Mouse (Mus musculus) layer of hippocampus, adult 9-11 months (tissue): ENCODE data around the gene Rpl10-ps3.

Source experiments
- DNase-seq: peaks from one replicate; pipeline ENCODE4 v3.0.0; 2022

Gene Rpl10-ps3

GRCm38 (mm10) chr9:50344868-50345267, at the start of gene Rpl10-ps3:
Gene Rpl10-ps3, minus strand, starts transcription at chr9:50344968.
- DNase-seq: no peak

- DNase-seq: no peak
Observed at GRCm38 (mm10) chr9:50375598-50375997, 30.8 kb upstream of the Rpl10-ps3 start.

- peak; percentile 82 for DNase-seq
Observed at GRCm38 (mm10) chr9:50374666-50375065, 29.9 kb upstream of the Rpl10-ps3 start.

GRCm38 (mm10) chr9:50368551-50369297, 24.0 kb upstream of the Rpl10-ps3 start:
- no peak for DNase-seq

GRCm38 (mm10) chr9:50365059-50365780, 20.5 kb upstream of the Rpl10-ps3 start:
- DNase-seq: no peak

- DNase-seq: no peak
Observed at GRCm38 (mm10) chr9:50363962-50364361, 19.2 kb upstream of the Rpl10-ps3 start.

GRCm38 (mm10) chr9:50363259-50363658, 18.5 kb upstream of the Rpl10-ps3 start:
- DNase-seq: no peak

GRCm38 (mm10) chr9:50362556-50362955, 17.8 kb upstream of the Rpl10-ps3 start:
- DNase-seq: no peak

- DNase-seq: no peak
Observed at GRCm38 (mm10) chr9:50360370-50360769, 15.6 kb upstream of the Rpl10-ps3 start.

- DNase-seq: no peak
Observed at GRCm38 (mm10) chr9:50357331-50357730, 12.6 kb upstream of the Rpl10-ps3 start.

- no peak for DNase-seq
Observed at GRCm38 (mm10) chr9:50351746-50352145, 7.0 kb upstream of the Rpl10-ps3 start.

GRCm38 (mm10) chr9:50350571-50350970, 5.8 kb upstream of the Rpl10-ps3 start:
- no peak for DNase-seq

- no peak for DNase-seq
Observed at GRCm38 (mm10) chr9:50349156-50349555, 4.4 kb upstream of the Rpl10-ps3 start.

- no peak for DNase-seq
Observed at GRCm38 (mm10) chr9:50348256-50348655, 3.5 kb upstream of the Rpl10-ps3 start.

GRCm38 (mm10) chr9:50335539-50336325, 9.0 kb downstream of the Rpl10-ps3 start:
- DNase-seq: no peak

GRCm38 (mm10) chr9:50333413-50333812, 11.4 kb downstream of the Rpl10-ps3 start:
- no peak for DNase-seq

- DNase-seq: no peak
Observed at GRCm38 (mm10) chr9:50324355-50325225, 20.2 kb downstream of the Rpl10-ps3 start.

GRCm38 (mm10) chr9:50320729-50321128, 24.0 kb downstream of the Rpl10-ps3 start:
- no peak for DNase-seq

- DNase-seq: no peak
Observed at GRCm38 (mm10) chr9:50319506-50319905, 25.3 kb downstream of the Rpl10-ps3 start.

- no peak for DNase-seq
Observed at GRCm38 (mm10) chr9:50317299-50317698, 27.5 kb downstream of the Rpl10-ps3 start.

- no peak for DNase-seq
Observed at GRCm38 (mm10) chr9:50315650-50316049, 29.1 kb downstream of the Rpl10-ps3 start.

GRCm38 (mm10) chr9:50311036-50311545, 33.7 kb downstream of the Rpl10-ps3 start:
- no peak for DNase-seq
